Mouse (Mus musculus): Measurements from ENCODE around the gene Rpgrip1l. TPM values are rescaled to one million over a fixed set of nuclear protein-coding genes. Genes with fewer than 3 reads are reported as not detected.

The Rpgrip1l gene
- total RNA-seq, 4 experiments from 2014 or later = 20.9 to 27.3 (median 23.2) TPM

- DNase-seq (ENCODE audit: low spot score in 2 of 2) = no peak
Observed at GRCm38 (mm10) chr8:91278060-91278459, 35.0 kb downstream of the Rpgrip1l start.

- DNase-seq (ENCODE audit: low spot score in 2 of 2) = no peak
Observed at GRCm38 (mm10) chr8:91276337-91276736, 36.7 kb downstream of the Rpgrip1l start.

GRCm38 (mm10) chr8:91273493-91273892 lies 39.6 kb downstream of the Rpgrip1l start:
- no peak for DNase-seq (ENCODE audit: low spot score in 2 of 2)

GRCm38 (mm10) chr8:91269374-91269958 lies 43.6 kb downstream of the Rpgrip1l start:
- no peak for DNase-seq (ENCODE audit: low spot score in 2 of 2)

- DNase-seq (ENCODE audit: low spot score in 2 of 2) = no peak
Observed at GRCm38 (mm10) chr8:91264564-91264963, 48.5 kb downstream of the Rpgrip1l start.

- DNase-seq (ENCODE audit: low spot score in 2 of 2) = no peak
Observed at GRCm38 (mm10) chr8:91263939-91264338, 49.1 kb downstream of the Rpgrip1l start.

- no peak for DNase-seq (ENCODE audit: low spot score in 2 of 2)
Observed at GRCm38 (mm10) chr8:91261598-91261997, 51.5 kb downstream of the Rpgrip1l start.

GRCm38 (mm10) chr8:91250966-91251365 lies 62.1 kb downstream of the Rpgrip1l start:
- no peak for DNase-seq (ENCODE audit: low spot score in 2 of 2)

- no peak for DNase-seq (ENCODE audit: low spot score in 2 of 2)
Observed at GRCm38 (mm10) chr8:91249758-91250466, 63.1 kb downstream of the Rpgrip1l start.

GRCm38 (mm10) chr8:91245821-91246454 lies 67.1 kb downstream of the Rpgrip1l start:
- no peak for DNase-seq (ENCODE audit: low spot score in 2 of 2)

GRCm38 (mm10) chr8:91242721-91243120 lies 70.3 kb downstream of the Rpgrip1l start:
- DNase-seq (ENCODE audit: low spot score in 2 of 2) = no peak

- no peak for DNase-seq (ENCODE audit: low spot score in 2 of 2)
Observed at GRCm38 (mm10) chr8:91241873-91242519, 71.1 kb downstream of the Rpgrip1l start.

- no peak for DNase-seq (ENCODE audit: low spot score in 2 of 2)
Observed at GRCm38 (mm10) chr8:91241371-91241770, 71.7 kb downstream of the Rpgrip1l start.

- DNase-seq (ENCODE audit: low spot score in 2 of 2) = no peak
Observed at GRCm38 (mm10) chr8:91237191-91237590, 75.9 kb downstream of the Rpgrip1l start.

GRCm38 (mm10) chr8:91234097-91234496 lies 79.0 kb downstream of the Rpgrip1l start:
- DNase-seq (ENCODE audit: low spot score in 2 of 2) = no peak

- no peak for DNase-seq (ENCODE audit: low spot score in 2 of 2)
Observed at GRCm38 (mm10) chr8:91227421-91227841, 85.6 kb downstream of the Rpgrip1l start.

- DNase-seq (ENCODE audit: low spot score in 2 of 2) = no peak
Observed at GRCm38 (mm10) chr8:91224227-91224626, 88.8 kb downstream of the Rpgrip1l start.

GRCm38 (mm10) chr8:91221841-91222240 lies 91.2 kb downstream of the Rpgrip1l start:
- DNase-seq (ENCODE audit: low spot score in 2 of 2) = no peak

GRCm38 (mm10) chr8:91218271-91218670 lies 94.8 kb downstream of the Rpgrip1l start:
- no peak for DNase-seq (ENCODE audit: low spot score in 2 of 2)

- no peak for DNase-seq (ENCODE audit: low spot score in 2 of 2)
Observed at GRCm38 (mm10) chr8:91217062-91217905, 95.8 kb downstream of the Rpgrip1l start.

GRCm38 (mm10) chr8:91214287-91214686 lies 98.8 kb downstream of the Rpgrip1l start:
- DNase-seq (ENCODE audit: low spot score in 2 of 2) = no peak
